Mouse (Mus musculus): ENCODE results near the gene Olfr330. TPM values are rescaled to one million over a fixed set of nuclear protein-coding genes. Genes with fewer than 3 reads are reported as not detected.
A peak's percentile ranks its signal among the peaks of the same experiment; 100 is the strongest.
"Not testable (repeated sequence)": the region's sequence is repeated elsewhere in the genome, so short reads cannot be mapped to it uniquely, and the experiment has no call there.

The Olfr330 gene
- not detected for total RNA-seq (2021)
- long read RNA-seq, experiment 1: 0 reads
- long read RNA-seq, experiment 2: 0 reads

GRCm38 (mm10) chr11:58534736-58535135, at the start of gene Olfr330:
Gene Olfr330 (minus strand): TSS chr11:58534836.
- DNase-seq (ENCODE audit: low spot score in 2 of 2); intact Hi-C loops (cut with DNase I): not testable (repeated sequence)

- intact Hi-C loops (cut with DNase I): no loop called here
- DNase-seq (ENCODE audit: low spot score in 2 of 2): peak; percentile 20 to 52
Measured at GRCm38 (mm10) chr11:58578636-58579035, 44.0 kb upstream of the Olfr330 start.

DNA sequence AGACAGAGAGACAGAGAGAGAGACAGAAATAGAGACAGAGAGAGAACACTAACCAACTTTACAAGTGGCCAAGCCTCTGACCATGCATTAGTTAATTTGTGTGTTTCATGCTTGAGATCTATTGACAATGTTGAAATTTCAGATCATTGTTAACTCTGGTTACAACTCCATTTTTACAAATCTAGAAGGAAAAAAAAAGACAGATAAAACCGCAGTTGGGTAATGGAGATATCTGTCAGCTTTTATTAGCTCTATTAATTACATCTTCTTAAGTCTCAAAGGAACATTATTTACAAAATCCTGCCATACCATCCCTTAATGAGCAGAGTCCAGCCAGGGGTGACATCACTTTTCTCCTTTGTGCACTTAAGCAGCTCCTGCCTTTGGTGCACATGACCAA, 42.8 kb upstream of the Olfr330 start, which contains the start of gene Olfr325:
Gene Olfr325 (plus strand): TSS at position 301 of the 400 bp plus-strand sequence.
- DNase-seq (ENCODE audit: low spot score in 2 of 2): no peak
- intact Hi-C loops (cut with DNase I): no loop called here

GRCm38 (mm10) chr11:58570405-58570804, 35.8 kb upstream of the Olfr330 start, which contains the start of gene Olfr224:
Gene Olfr224 (minus strand): TSS chr11:58570553.
- intact Hi-C loops (cut with DNase I): no loop called here

GRCm38 (mm10) chr11:58555536-58555935, 20.9 kb upstream of the Olfr330 start, which contains the start of gene Olfr328:
Gene Olfr328 (minus strand): TSS chr11:58555636.
- intact Hi-C loops (cut with DNase I): no loop called here
- DNase-seq (ENCODE audit: low spot score in 2 of 2): no peak

More at GRCm38 (mm10) chr11:58570405-58570804, 35.8 kb upstream of the Olfr330 start, which contains the start of gene Olfr224:
- DNase-seq (ENCODE audit: low spot score in 2 of 2): no peak

- DNase-seq (ENCODE audit: low spot score in 2 of 2): no peak
- intact Hi-C loops (cut with DNase I): no loop called here
Measured at GRCm38 (mm10) chr11:58546322-58546721, 11.7 kb upstream of the Olfr330 start, which contains the start of gene Olfr329-ps. Gene Olfr329-ps (minus strand): TSS chr11:58546422.

- intact Hi-C loops (cut with DNase I): not testable (repeated sequence)
- peak; percentile 2 to 11 for DNase-seq (ENCODE audit: low spot score in 2 of 2)
Measured at GRCm38 (mm10) chr11:58519756-58520155, 14.9 kb downstream of the Olfr330 start.

DNA sequence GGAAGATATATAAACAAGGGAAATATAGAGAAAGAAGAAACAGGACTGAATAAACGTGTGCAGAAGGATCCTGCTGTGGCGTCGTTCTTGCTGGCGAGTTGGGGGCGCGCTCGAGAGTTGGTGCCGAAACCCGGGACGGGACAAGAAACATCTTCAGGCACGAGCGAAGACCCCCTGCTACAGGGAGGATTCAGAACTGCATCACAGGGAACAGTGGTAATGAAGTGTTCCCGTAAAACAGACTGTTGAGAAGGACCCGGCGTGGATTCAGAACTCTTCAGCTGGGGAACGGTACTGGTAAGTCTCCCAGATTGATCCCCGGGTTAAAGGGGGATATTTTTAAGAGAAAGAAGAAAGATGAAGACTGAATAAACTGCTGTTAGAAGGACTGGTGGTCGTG, 15.7 kb downstream of the Olfr330 start:
- intact Hi-C loops (cut with DNase I): not testable (repeated sequence)

GRCm38 (mm10) chr11:58509058-58509457, 25.6 kb downstream of the Olfr330 start:
- intact Hi-C loops (cut with DNase I); DNase-seq (ENCODE audit: low spot score in 2 of 2): not testable (repeated sequence)

More for the DNA sequence above, 15.7 kb downstream of the Olfr330 start:
- DNase-seq (ENCODE audit: low spot score in 2 of 2): peak; percentile 70 to 75

DNA sequence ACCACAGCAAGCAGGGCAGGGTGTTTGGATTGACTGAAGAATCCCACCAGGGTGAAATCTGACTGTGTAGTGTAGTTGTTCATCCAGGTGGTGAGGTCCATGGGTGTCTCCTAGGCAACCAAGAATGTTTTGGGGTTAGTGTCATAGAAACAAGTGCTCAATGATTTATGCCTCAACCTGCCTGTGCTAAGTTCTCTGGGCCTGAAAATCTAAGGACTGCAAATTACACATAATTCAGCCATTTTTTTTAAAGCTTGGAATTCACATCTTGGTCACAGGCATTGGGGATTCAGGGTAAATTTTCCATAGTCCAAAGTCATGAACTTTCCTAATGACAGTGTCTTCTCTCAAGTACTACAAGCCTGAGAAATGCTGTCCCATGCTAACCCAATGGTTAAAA, 32.2 kb downstream of the Olfr330 start, which contains the start of gene Olfr331:
Gene Olfr331 (minus strand): TSS at position 101 of the 400 bp plus-strand sequence.
- DNase-seq (ENCODE audit: low spot score in 2 of 2); intact Hi-C loops (cut with DNase I): not testable (repeated sequence)

DNA sequence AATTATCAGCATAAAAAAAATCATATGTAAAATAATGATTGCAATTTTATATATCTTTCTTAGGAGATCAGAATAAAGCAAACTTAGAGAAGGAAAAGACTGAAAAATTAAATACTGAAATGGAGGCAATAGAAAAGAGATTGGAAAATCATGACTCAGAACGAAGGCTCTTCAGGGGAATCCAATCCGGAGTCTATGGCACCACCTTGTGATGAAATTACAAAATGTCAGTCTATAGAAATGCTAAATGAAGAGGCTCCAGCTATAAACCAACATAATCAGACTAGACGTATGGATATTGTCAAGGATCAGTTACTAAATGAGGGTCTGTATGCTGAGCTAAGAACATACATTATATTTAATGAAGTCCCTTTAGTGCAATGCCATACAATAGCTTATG, 35.3 kb downstream of the Olfr330 start:
- intact Hi-C loops (cut with DNase I): loop anchor here (5.0 to 10.0 kb wide), 2 partner anchors 97 to 314 kb away; no protein-coding TSS in a partner anchor
- DNase-seq (ENCODE audit: low spot score in 2 of 2): peak; percentile 16 to 38

- no peak for DNase-seq (ENCODE audit: low spot score in 2 of 2)
- intact Hi-C loops (cut with DNase I): loop anchor here (5.0 to 10.0 kb wide), 2 partner anchors 96 to 314 kb away; no protein-coding TSS in a partner anchor
Measured at GRCm38 (mm10) chr11:58498761-58499160, 35.9 kb downstream of the Olfr330 start.

DNA sequence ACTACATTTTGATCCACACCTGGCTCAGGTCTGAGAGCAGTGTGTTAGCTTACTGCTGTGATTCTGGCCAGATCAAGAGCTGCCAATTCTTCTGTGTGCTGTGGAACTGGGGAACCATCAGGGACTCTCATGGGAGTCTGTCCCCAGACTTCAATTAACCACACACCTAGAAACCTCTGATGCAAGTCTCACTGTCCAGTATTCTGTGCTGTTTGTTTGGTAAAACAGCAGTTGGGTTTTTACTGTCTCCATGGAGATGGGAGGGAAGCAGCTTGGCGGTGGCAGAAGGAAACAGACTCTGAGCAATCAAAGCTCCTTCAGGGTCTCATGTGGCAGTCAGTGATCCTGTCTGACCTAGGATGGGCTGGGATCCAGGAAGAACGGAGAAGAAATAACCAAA, 42.2 kb downstream of the Olfr330 start, which contains the start of gene Olfr332:
Gene Olfr332 (minus strand): TSS at position 101 of the 400 bp plus-strand sequence.
- intact Hi-C loops (cut with DNase I): loop anchor here (10.0 kb wide), 1 partner anchor 308 kb away; no protein-coding TSS in a partner anchor
- DNase-seq (ENCODE audit: low spot score in 2 of 2): no peak

Other genes starting within 250 kb of the Olfr330 start
- gene Zfp692, start 227.8 kb downstream of the Olfr330 start, total RNA-seq (2021): 10 to 100 TPM; 20.0 to 21.3 TPM
- gene Zfp672, start 204.5 kb downstream of the Olfr330 start, total RNA-seq (2021): 10 to 100 TPM; 48.6 to 52.7 TPM
- gene Sh3bp5l, start 204.1 kb downstream of the Olfr330 start, total RNA-seq (2021): 10 to 100 TPM; 54.1 to 59.7 TPM
- gene Lypd8, start 155.8 kb downstream of the Olfr330 start, total RNA-seq (2021): not detected
- not detected for gene 1810065E05Rik, start 113.7 kb downstream of the Olfr330 start, total RNA-seq (2021)
- gene Gm12253, start 102.3 kb downstream of the Olfr330 start, total RNA-seq (2021): not detected
- gene Lypd9, start 81.9 kb downstream of the Olfr330 start, total RNA-seq (2021): not detected
- not detected for gene Olfr30, start 72.6 kb downstream of the Olfr330 start, total RNA-seq (2021)
- not detected for gene Olfr332, start 42.3 kb downstream of the Olfr330 start, total RNA-seq (2021)
- gene Olfr331, start 32.3 kb downstream of the Olfr330 start, total RNA-seq (2021): not detected
- not detected for gene Olfr329-ps, start 11.6 kb upstream of the Olfr330 start, total RNA-seq (2021)
- under 1 TPM; 0.11 TPM for gene Olfr328, start 20.8 kb upstream of the Olfr330 start, total RNA-seq (2021)
- not detected for gene Olfr224, start 35.7 kb upstream of the Olfr330 start, total RNA-seq (2021)
- not detected for gene Olfr325, start 42.9 kb upstream of the Olfr330 start, total RNA-seq (2021)
- gene Olfr324, start 60.3 kb upstream of the Olfr330 start, total RNA-seq (2021): not detected
- gene 2210407C18Rik, start 81.2 kb upstream of the Olfr330 start, total RNA-seq (2021): under 1 TPM in 1 of 2 experiments, not detected in 1; 0.42 TPM
- not detected for gene Olfr323, start 95.7 kb upstream of the Olfr330 start, total RNA-seq (2021)
- gene Trim58, start 105.6 kb upstream of the Olfr330 start, total RNA-seq (2021): under 1 TPM in 1 of 2 experiments, not detected in 1; 0.15 TPM
- not detected for gene Olfr322, start 123.9 kb upstream of the Olfr330 start, total RNA-seq (2021)
- not detected for gene Olfr320, start 146.3 kb upstream of the Olfr330 start, total RNA-seq (2021)
- gene Olfr319, start 164.3 kb upstream of the Olfr330 start, total RNA-seq (2021): not detected
- under 1 TPM in 1 of 2 experiments, not detected in 1; 0.13 TPM for gene Olfr318, start 189.2 kb upstream of the Olfr330 start, total RNA-seq (2021)
- gene Olfr317, start 204.4 kb upstream of the Olfr330 start, total RNA-seq (2021): under 1 TPM in 1 of 2 experiments, not detected in 1; 0.15 TPM
- gene Olfr316, start 217.9 kb upstream of the Olfr330 start, total RNA-seq (2021): under 1 TPM; 0.13 to 0.42 TPM
- gene Olfr315, start 238.4 kb upstream of the Olfr330 start, total RNA-seq (2021): not detected
- not detected for gene Olfr314, start 248.1 kb upstream of the Olfr330 start, total RNA-seq (2021)